Mouse (Mus musculus): Measurements from ENCODE around the gene Gm29735.
"Not testable (repeated sequence)": the region's sequence is repeated elsewhere in the genome, so short reads cannot be mapped to it uniquely, and the experiment has no call there.

The Gm29735 gene

GRCm38 (mm10) chr7:142157013-142157412 lies at the start of gene Gm29735:
Gene Gm29735, minus strand, starts transcription at chr7:142157113.
- not testable (repeated sequence) for DNase-seq

- no peak for DNase-seq
These were observed 48.6 kb upstream of the Gm29735 start for GRCm38 (mm10) chr7:142205488-142205887.

GRCm38 (mm10) chr7:142201064-142201463 lies 44.2 kb upstream of the Gm29735 start, which contains the start of gene Krtap5-3:
Gene Krtap5-3, plus strand, starts transcription at chr7:142201364.
- no peak for DNase-seq

GRCm38 (mm10) chr7:142198748-142199147 lies 41.8 kb upstream of the Gm29735 start:
- no peak for DNase-seq

- DNase-seq = no peak
These were observed 33.4 kb upstream of the Gm29735 start, which contains the start of gene Gm10153 for GRCm38 (mm10) chr7:142190289-142190688. Gene Gm10153, minus strand, starts transcription at chr7:142190389.

GRCm38 (mm10) chr7:142188156-142188555 lies 31.2 kb upstream of the Gm29735 start:
- DNase-seq = no peak

GRCm38 (mm10) chr7:142181021-142181420 lies 24.1 kb upstream of the Gm29735 start:
- DNase-seq = no peak

- DNase-seq = no peak
These were observed 21.8 kb upstream of the Gm29735 start for GRCm38 (mm10) chr7:142178685-142179084.

GRCm38 (mm10) chr7:142175905-142176304 lies 19.0 kb upstream of the Gm29735 start, which contains the start of gene Krtap5-2:
Gene Krtap5-2, minus strand, starts transcription at chr7:142176005.
- not testable (repeated sequence) for DNase-seq

GRCm38 (mm10) chr7:142169836-142170235 lies 12.9 kb upstream of the Gm29735 start:
- DNase-seq = no peak

- DNase-seq = not testable (repeated sequence)
These were observed 8.7 kb upstream of the Gm29735 start, which contains the start of gene Gm4553 for GRCm38 (mm10) chr7:142165639-142166038. Gene Gm4553, minus strand, starts transcription at chr7:142165739.

GRCm38 (mm10) chr7:142159366-142159765 lies 2.5 kb upstream of the Gm29735 start:
- DNase-seq = no peak

- no peak for DNase-seq
These were observed 1.6 kb downstream of the Gm29735 start for GRCm38 (mm10) chr7:142155308-142155707.

- no peak for DNase-seq
These were observed 4.7 kb downstream of the Gm29735 start for GRCm38 (mm10) chr7:142152191-142152590.

- no peak for DNase-seq
These were observed 8.3 kb downstream of the Gm29735 start for GRCm38 (mm10) chr7:142148633-142149032.

GRCm38 (mm10) chr7:142146033-142146432 lies 10.9 kb downstream of the Gm29735 start:
- DNase-seq = peak; percentile 10

GRCm38 (mm10) chr7:142145413-142145940 lies 11.4 kb downstream of the Gm29735 start:
- DNase-seq = no peak

GRCm38 (mm10) chr7:142144507-142144906 lies 12.4 kb downstream of the Gm29735 start, which contains the start of gene Gm45337:
Gene Gm45337, minus strand, starts transcription at chr7:142144607.
- no peak for DNase-seq

GRCm38 (mm10) chr7:142143506-142144010 lies 13.4 kb downstream of the Gm29735 start:
- DNase-seq = not testable (repeated sequence)

GRCm38 (mm10) chr7:142140696-142141095 lies 16.2 kb downstream of the Gm29735 start:
- DNase-seq = no peak

GRCm38 (mm10) chr7:142135934-142136333 lies 21.0 kb downstream of the Gm29735 start, which contains the start of gene Gm39115:
Gene Gm39115, minus strand, starts transcription at chr7:142136034.
- not testable (repeated sequence) for DNase-seq

GRCm38 (mm10) chr7:142134206-142134995 lies 22.5 kb downstream of the Gm29735 start:
- DNase-seq = no peak

GRCm38 (mm10) chr7:142128843-142129242 lies 28.1 kb downstream of the Gm29735 start:
- DNase-seq = no peak

GRCm38 (mm10) chr7:142120629-142121028 lies 36.3 kb downstream of the Gm29735 start, which contains the start of gene Gm45618:
Gene Gm45618, minus strand, starts transcription at chr7:142120729.
- not testable (repeated sequence) for DNase-seq

All from cerebellum, adult 11 months (tissue).